Mouse (Mus musculus) adrenal gland, postnatal 14 days (tissue): Measurements from ENCODE around the gene Mccc2. TPM values are rescaled to one million over a fixed set of nuclear protein-coding genes. Genes with fewer than 3 reads are reported as not detected.
"Not testable (repeated sequence)": the region's sequence is repeated elsewhere in the genome, so short reads cannot be mapped to it uniquely, and the experiment has no call there.

Experiments used
- DNase-seq: peaks from one replicate; pipeline ENCODE4 v3.0.0; 2021; ENCODE audit warnings: mixed read lengths
- long read RNA-seq, 2 experiments: library from polyadenylated mRNA; stranded (forward); transcript quantifications; one replicate each; pipeline ENCODE4 v2.0.0; 2021
- total RNA-seq: library from RNA; stranded (reverse); gene quantifications from 2 replicates; pipeline ENCODE4 v1.2.3, GENCODE M21; 2021

Mccc2 gene
- total RNA-seq: 76.8 and 82.5 TPM in 2 replicates
- long read RNA-seq, experiment 1, transcript Mccc2-201 (17 exons, 2,123 nt): major isoform, 153 of 181 reads
- long read RNA-seq, experiment 1, partial matches to known transcripts: 7 of 181 reads
- long read RNA-seq, experiment 1, other reads (novel, unspliced or antisense): 21 of 181 reads
- long read RNA-seq, experiment 2, transcript Mccc2-201 (17 exons, 2,123 nt): major isoform, 109 of 127 reads
- long read RNA-seq, experiment 2, partial matches to known transcripts: 7 of 127 reads
- long read RNA-seq, experiment 2, other reads (novel, unspliced or antisense): 11 of 127 reads

- DNase-seq: peak; percentile 93
Measured at GRCm38 (mm10) chr13:100014906-100015895, at the start of gene Mccc2. Gene Mccc2 (minus strand): TSS chr13:100015639.

- no peak for DNase-seq
Measured at GRCm38 (mm10) chr13:100063936-100064335, 48.5 kb upstream of the Mccc2 start.

GRCm38 (mm10) chr13:100057738-100058137, 42.3 kb upstream of the Mccc2 start:
- not testable (repeated sequence) for DNase-seq

GRCm38 (mm10) chr13:100026013-100026412, 10.6 kb upstream of the Mccc2 start:
- DNase-seq: no peak

- DNase-seq: no peak
Measured at GRCm38 (mm10) chr13:100016891-100017290, 1.5 kb upstream of the Mccc2 start.

GRCm38 (mm10) chr13:100015937-100016336, 498 bp upstream of the Mccc2 start:
- DNase-seq: peak; percentile 9

- peak; percentile 27 for DNase-seq
Measured at GRCm38 (mm10) chr13:100005911-100006496, 9.4 kb downstream of the Mccc2 start.

- peak; percentile 90 for DNase-seq
Measured at GRCm38 (mm10) chr13:100001790-100002196, 13.6 kb downstream of the Mccc2 start.

- DNase-seq: no peak
Measured at GRCm38 (mm10) chr13:99999078-99999477, 16.4 kb downstream of the Mccc2 start.

- no peak for DNase-seq
Measured at GRCm38 (mm10) chr13:99998099-99998498, 17.3 kb downstream of the Mccc2 start.

GRCm38 (mm10) chr13:99989592-99989991, 25.8 kb downstream of the Mccc2 start:
- no peak for DNase-seq

- no peak for DNase-seq
Measured at GRCm38 (mm10) chr13:99983320-99983719, 32.1 kb downstream of the Mccc2 start.

GRCm38 (mm10) chr13:99979406-99979805, 36.0 kb downstream of the Mccc2 start:
- no peak for DNase-seq

- no peak for DNase-seq
Measured at GRCm38 (mm10) chr13:99970089-99970488, 45.4 kb downstream of the Mccc2 start.

- no peak for DNase-seq
Measured at GRCm38 (mm10) chr13:99967013-99967678, 48.3 kb downstream of the Mccc2 start.

- no peak for DNase-seq
Measured at GRCm38 (mm10) chr13:99963814-99964213, 51.6 kb downstream of the Mccc2 start.

GRCm38 (mm10) chr13:99961661-99962060, 53.8 kb downstream of the Mccc2 start:
- no peak for DNase-seq

GRCm38 (mm10) chr13:99955591-99955944, 59.9 kb downstream of the Mccc2 start:
- no peak for DNase-seq

GRCm38 (mm10) chr13:99954902-99955590, 60.4 kb downstream of the Mccc2 start:
- no peak for DNase-seq

- DNase-seq: peak; percentile 34
Measured at GRCm38 (mm10) chr13:99947417-99947816, 68.0 kb downstream of the Mccc2 start.

- no peak for DNase-seq
Measured at GRCm38 (mm10) chr13:99943525-99943924, 71.9 kb downstream of the Mccc2 start.

- peak; percentile 17 for DNase-seq
Measured at GRCm38 (mm10) chr13:99940601-99941000, 74.8 kb downstream of the Mccc2 start.
